Mouse (Mus musculus) embryonic fibroblast, embryonic 13.5 days (primary cell): ENCODE results near the gene Rragc. TPM values are rescaled to one million over a fixed set of nuclear protein-coding genes. Genes with fewer than 3 reads are reported as not detected.
"Not testable (repeated sequence)": the region's sequence is repeated elsewhere in the genome, so short reads cannot be mapped to it uniquely, and the experiment has no call there.

Source experiments
- H3K27ac ChIP-seq: 2 replicates; pipeline ENCODE4 v1.5.1; 2012; ENCODE audit warnings: low read length, control low read depth, inconsistent platforms; ENCODE audit not compliant: insufficient read depth
- H3K4me1 ChIP-seq: 2 replicates; pipeline ENCODE4 v1.6.1; 2011; ENCODE audit warnings: low read length; ENCODE audit not compliant: control insufficient read depth, insufficient read depth
- H3K4me3 ChIP-seq: 2 replicates; pipeline ENCODE4 v1.5.1; 2011; ENCODE audit warnings: mild to moderate bottlenecking, control low read depth, low read length; ENCODE audit not compliant: insufficient read depth
- CTCF ChIP-seq: IDR thresholded peaks from 2 replicates; pipeline ENCODE4 v1.5.1; 2011; ENCODE audit warnings: mild to moderate bottlenecking, control low read depth, low read length, moderate library complexity, borderline replicate concordance; ENCODE audit not compliant: insufficient read depth
- POLR2A ChIP-seq: IDR thresholded peaks from 2 replicates; pipeline ENCODE4 v1.6.1; 2011; ENCODE audit warnings: low read depth, mild to moderate bottlenecking, control low read depth, low read length, moderate library complexity
- polyA plus RNA-seq: library from polyadenylated mRNA; stranded (reverse); fragments of >200 nt; gene quantifications from 2 replicates; pipeline ENCODE4 v1.2.4, GENCODE M21; 2011; ENCODE audit warnings: low read depth; ENCODE audit not compliant: missing spikeins, insufficient read length

The Rragc gene
- polyA plus RNA-seq, 1 experiment = 125 TPM

GRCm38 (mm10) chr4:123918851-123919250, 1.6 kb downstream of the Rragc start:
- no peak for TF ChIP-seq POLR2A
- TF ChIP-seq CTCF = no peak
- H3K4me3 ChIP-seq = peak overlapping the region; percentile 95
- H3K27ac ChIP-seq = no peak overlapping the region
- H3K4me1 ChIP-seq = 0 out of 2 replicates have a peak, but pooled peaks cover 2% of the 10 kb centered on the region

GRCm38 (mm10) chr4:123921055-123921565, 3.9 kb downstream of the Rragc start:
- Histone ChIP-seq H3K4me1 (no peaks in the 10 kb centered on the region), H3K4me3 (no peak overlapping the region), H3K27ac (no peak overlapping the region)
- no peak for TF ChIP-seq POLR2A
- no peak for TF ChIP-seq CTCF

- TF ChIP-seq POLR2A = no peak
- no peak for TF ChIP-seq CTCF
- H3K4me3 ChIP-seq = no peak overlapping the region
- no peaks in the 10 kb centered on the region for H3K4me1 ChIP-seq
- H3K27ac ChIP-seq = no peak overlapping the region
Measured at GRCm38 (mm10) chr4:123927961-123928360, 10.7 kb downstream of the Rragc start.

GRCm38 (mm10) chr4:123929994-123930393, 12.7 kb downstream of the Rragc start:
- Histone ChIP-seq H3K4me1 (no peaks in the 10 kb centered on the region), H3K27ac (no peak overlapping the region), H3K4me3 (no peak overlapping the region)
- TF ChIP-seq CTCF = peak; percentile 11; the same call in 1 of the 2 replicates
- no peak for TF ChIP-seq POLR2A

- no peak overlapping the region for H3K27ac ChIP-seq
- H3K4me3 ChIP-seq = no peak overlapping the region
- no peaks in the 10 kb centered on the region for H3K4me1 ChIP-seq
- TF ChIP-seq POLR2A = no peak
Measured at GRCm38 (mm10) chr4:123934306-123934705, 17.1 kb downstream of the Rragc start.

GRCm38 (mm10) chr4:123936059-123936458, 18.8 kb downstream of the Rragc start:
- TF ChIP-seq POLR2A (no peak), CTCF (no peak)
- no peak overlapping the region for H3K4me3 ChIP-seq
- no peaks in the 10 kb centered on the region for H3K4me1 ChIP-seq
- no peak overlapping the region for H3K27ac ChIP-seq

- Histone ChIP-seq H3K27ac (no peak overlapping the region), H3K4me1 (no peaks in the 10 kb centered on the region), H3K4me3 (no peak overlapping the region)
- TF ChIP-seq CTCF (no peak), POLR2A (no peak)
Measured at GRCm38 (mm10) chr4:123939838-123940237, 22.6 kb downstream of the Rragc start.

GRCm38 (mm10) chr4:123940878-123941277, 23.6 kb downstream of the Rragc start:
- H3K27ac ChIP-seq, H3K4me1 ChIP-seq, H3K4me3 ChIP-seq: not testable (repeated sequence)

- no peak for TF ChIP-seq CTCF
- TF ChIP-seq POLR2A = no peak
- no peak overlapping the region for H3K4me3 ChIP-seq
- H3K27ac ChIP-seq = no peak overlapping the region
- H3K4me1 ChIP-seq = no peaks in the 10 kb centered on the region
Measured at GRCm38 (mm10) chr4:123946701-123947100, 29.5 kb downstream of the Rragc start.

GRCm38 (mm10) chr4:123947149-123947548, 29.9 kb downstream of the Rragc start:
- Histone ChIP-seq H3K4me3 (no peak overlapping the region), H3K4me1 (no peaks in the 10 kb centered on the region), H3K27ac (no peak overlapping the region)
- TF ChIP-seq CTCF (no peak), POLR2A (no peak)

- TF ChIP-seq POLR2A = no peak
- no peak overlapping the region for H3K4me3 ChIP-seq
- H3K4me1 ChIP-seq = no peaks in the 10 kb centered on the region
- H3K27ac ChIP-seq = no peak overlapping the region
Measured at GRCm38 (mm10) chr4:123948901-123949300, 31.7 kb downstream of the Rragc start.

GRCm38 (mm10) chr4:123949649-123950048, 32.4 kb downstream of the Rragc start:
- Histone ChIP-seq H3K4me1 (no peaks in the 10 kb centered on the region), H3K27ac (no peak overlapping the region), H3K4me3 (no peak overlapping the region)
- TF ChIP-seq CTCF (no peak), POLR2A (no peak)
